ENCODE assay signal across 8 mouse cellular contexts in the genomic region with DNA sequence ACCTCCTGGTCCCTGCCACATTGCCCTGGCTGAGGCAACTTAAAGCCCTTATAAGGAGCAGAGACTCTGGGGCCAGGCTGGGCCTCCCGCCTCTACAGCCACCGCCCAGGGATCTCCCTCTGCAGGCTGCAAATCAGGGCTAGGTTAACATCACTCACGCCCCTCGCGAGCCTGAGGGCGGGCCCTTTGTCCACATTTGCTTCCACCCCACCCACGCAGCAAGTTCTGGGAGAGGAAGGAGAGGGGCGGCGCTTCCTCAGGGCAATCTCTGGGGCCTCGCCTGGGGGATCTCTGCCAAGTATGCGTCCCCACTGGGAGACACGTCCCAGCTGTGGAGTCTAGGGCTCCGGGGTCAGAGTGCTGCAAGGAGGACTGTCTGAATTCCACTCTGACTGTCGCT. TPM values are rescaled to one million over a fixed set of nuclear protein-coding genes. Genes with fewer than 3 reads are reported as not detected.
A peak's percentile ranks its signal among the peaks of the same experiment; 100 is the strongest.
DNase-seq lines count a peak whose midpoint lies in the region; ATAC-seq and TF ChIP-seq lines count a peak whose summit lies in the region.

No protein-coding gene starts in this region.

- DNase-seq in adrenal gland, adult 8-10 months: peak; percentile 93
- DNase-seq in heart, postnatal 0 days (ENCODE audit: low spot score): peak; percentile 96
- DNase-seq in kidney, postnatal 36 days: peak; percentile 92 to 96
- peak; percentile 65 to 67 for DNase-seq in spleen, adult 18-20 months

- peak overlapping the region; percentile 52 for H3K27ac ChIP-seq in ES-Bruce4 (ENCODE audit: insufficient read depth, low read length)
- H3K27ac ChIP-seq in embryonic facial prominence, embryonic 15.5 days (replicated peaks): peak overlapping the region; percentile 92
- peak overlapping the region; percentile 93 for H3K27ac ChIP-seq in heart, postnatal 0 days (ENCODE audit: low read depth)

- no peaks in the 10 kb centered on the region for H3K9me3 ChIP-seq in ES-Bruce4 (replicated peaks; ENCODE audit: control insufficient read depth, insufficient read depth, low read length, poor library complexity, severe bottlenecking)
- no peaks in the 10 kb centered on the region for H3K9me3 ChIP-seq in embryonic facial prominence, embryonic 15.5 days (replicated peaks)
- H3K9me3 ChIP-seq in heart, postnatal 0 days (replicated peaks; ENCODE audit: control insufficient read depth, low read length): no peaks in the 10 kb centered on the region

- peak overlapping the region; percentile 72 for H3K4me2 ChIP-seq in embryonic facial prominence, embryonic 15.5 days (replicated peaks)
- H3K4me2 ChIP-seq in heart, postnatal 0 days (ENCODE audit: low read depth, low read length): peak overlapping the region; percentile 68

- H3K4me1 ChIP-seq in ES-Bruce4 (ENCODE audit: control insufficient read depth, insufficient read depth, low read length): no peaks in the 10 kb centered on the region
- peaks cover 30% of the 10 kb centered on the region for H3K4me1 ChIP-seq in embryonic facial prominence, embryonic 15.5 days
- peaks cover 32% of the 10 kb centered on the region for H3K4me1 ChIP-seq in heart, postnatal 0 days (ENCODE audit: control insufficient read depth, insufficient read depth)

- peak overlapping the region; percentile 30 for H3K9ac ChIP-seq in ES-Bruce4 (ENCODE audit: low read depth, poor library complexity, severe bottlenecking)
- H3K9ac ChIP-seq in embryonic facial prominence, embryonic 15.5 days: no peak overlapping the region
- H3K9ac ChIP-seq in heart, postnatal 0 days (replicated peaks; ENCODE audit: low read depth, low read length): peak overlapping the region; percentile 77

- whole genome bisulfite sequencing in embryonic facial prominence, embryonic 15.5 days: under 1% methylated on average over 14 of the region's 14 CpGs
- 1% methylated on average over 14 of the region's 14 CpGs for WGBS in heart, postnatal 0 days

- no peak for TF ChIP-seq POLR2A in ES-Bruce4 (IDR thresholded peaks at IDR 0.05; ENCODE audit: insufficient read depth, low read length)

- no peaks in the 10 kb centered on the region for H3K27me3 ChIP-seq in ES-Bruce4 (ENCODE audit: control insufficient read depth, insufficient read depth, low read length, poor library complexity, severe bottlenecking)
- H3K27me3 ChIP-seq in embryonic facial prominence, embryonic 15.5 days: no peaks in the 10 kb centered on the region
- H3K27me3 ChIP-seq in heart, postnatal 0 days (ENCODE audit: control insufficient read depth, insufficient read depth, low read length): no peaks in the 10 kb centered on the region

- ATAC-seq in embryonic facial prominence, embryonic 15.5 days (ENCODE audit: insufficient number of reproducible peaks, low FRiP score, low TSS enrichment, low read depth): peak; percentile 68
- peak; percentile 83 for ATAC-seq in heart, postnatal 0 days (ENCODE audit: insufficient read depth, low read depth)
- ATAC-seq in megakaryocyte progenitor cell, adult 5-6 weeks (replicated peaks; ENCODE audit: poor library complexity): peak; percentile 59
- no peak for ATAC-seq in erythroid progenitor cell, adult 5-6 weeks (replicated peaks; ENCODE audit: low FRiP score, poor library complexity, severe bottlenecking)

- no peak for TF ChIP-seq CTCF in ES-Bruce4 (IDR thresholded peaks at IDR 0.05; ENCODE audit: low read depth, low read length)
- TF ChIP-seq CTCF in heart, postnatal 0 days (IDR thresholded peaks at IDR 0.05; ENCODE audit: low read depth): peak; percentile 26

- peak overlapping the region; percentile 59 for H3K4me3 ChIP-seq in ES-Bruce4 (ENCODE audit: low read depth, low read length)
- H3K4me3 ChIP-seq in embryonic facial prominence, embryonic 15.5 days (replicated peaks): peak overlapping the region; percentile 50
- H3K4me3 ChIP-seq in heart, postnatal 0 days (ENCODE audit: low read depth, low read length): peak overlapping the region; percentile 64

- peaks cover 33% of the 10 kb centered on the region for H3K36me3 ChIP-seq in ES-Bruce4 (ENCODE audit: control insufficient read depth, insufficient read depth, low read length, poor library complexity, severe bottlenecking)
- peaks cover 30% of the 10 kb centered on the region for H3K36me3 ChIP-seq in embryonic facial prominence, embryonic 15.5 days
- H3K36me3 ChIP-seq in heart, postnatal 0 days (replicated peaks; ENCODE audit: control insufficient read depth, insufficient read depth, low read length): peaks cover 40% of the 10 kb centered on the region

- 0 out of 2 replicates have a peak, but pooled peaks have one; percentile 3 for TF ChIP-seq EP300 in ES-Bruce4 (IDR thresholded peaks at IDR 0.05; ENCODE audit: insufficient read depth, low read depth, low read length)
- TF ChIP-seq EP300 in heart, postnatal 0 days (IDR thresholded peaks at IDR 0.05; ENCODE audit: low read depth): peak; percentile 65

RNA-seq across cellular contexts. Expression of a gene that starts 3.8 kb away (rescaled TPM):
- 3.0 and 3.4 TPM in 2 replicates for polyA plus RNA-seq in ES-Bruce4 (2011; ENCODE audit: insufficient read depth, insufficient read length, low read depth, missing spikeins)
- 1 to 10 TPM in 3 of 4 experiments, under 1 TPM in 1; 0.63 to 1.9 (median 1.6) TPM for total RNA-seq in adrenal gland, adult 8-10 months (2022)
- polyA plus RNA-seq in embryonic facial prominence, embryonic 15.5 days (2015; fragmentation: Nextera tagmentation; extraction: Ambion mirVana): 0.13 and 0.28 TPM in 2 replicates
- total RNA-seq in heart, postnatal 0 days (2014; rRNA removed; ENCODE audit: low replicate concordance): 1.8 and 4.2 TPM in 2 replicates
- polyA plus RNA-seq in heart, postnatal 0 days (2015; fragmentation: Nextera tagmentation; extraction: Ambion mirVana): 0.30 and 0.40 TPM in 2 replicates
- total RNA-seq in megakaryocyte progenitor cell, adult 5-6 weeks (2015): 0.10 and 0.32 TPM in 2 replicates
- total RNA-seq in megakaryocyte progenitor cell, adult 5-6 weeks (2017): not detected in 2 replicates
- total RNA-seq in erythroid progenitor cell, adult 5-6 weeks (2015; ENCODE audit: low replicate concordance): 0.84 and 6.8 TPM in 2 replicates
- not detected in 2 replicates for total RNA-seq in erythroid progenitor cell, adult 5-6 weeks (2017; ENCODE audit: low replicate concordance)

RNA-seq across cellular contexts. Expression of a gene that starts 3.9 kb away (rescaled TPM):
- 214 and 225 TPM in 2 replicates for polyA plus RNA-seq in ES-Bruce4 (2011; ENCODE audit: insufficient read depth, insufficient read length, low read depth, missing spikeins)
- total RNA-seq in adrenal gland, adult 8-10 months (2022): 10 to 100 TPM; 58.4 to 87.4 (median 71.8) TPM
- 105 and 107 TPM in 2 replicates for polyA plus RNA-seq in embryonic facial prominence, embryonic 15.5 days (2015; fragmentation: Nextera tagmentation; extraction: Ambion mirVana)
- 223 and 238 TPM in 2 replicates for total RNA-seq in heart, postnatal 0 days (2014; rRNA removed; ENCODE audit: low replicate concordance)
- polyA plus RNA-seq in heart, postnatal 0 days (2015; fragmentation: Nextera tagmentation; extraction: Ambion mirVana): 119 and 123 TPM in 2 replicates
- 12.8 and 13.8 TPM in 2 replicates for total RNA-seq in megakaryocyte progenitor cell, adult 5-6 weeks (2015)
- 3.2 and 3.7 TPM in 2 replicates for total RNA-seq in megakaryocyte progenitor cell, adult 5-6 weeks (2017)
- total RNA-seq in erythroid progenitor cell, adult 5-6 weeks (2015; ENCODE audit: low replicate concordance): 12.6 and 13.0 TPM in 2 replicates
- total RNA-seq in erythroid progenitor cell, adult 5-6 weeks (2017; ENCODE audit: low replicate concordance): 5.3 and 6.4 TPM in 2 replicates

RNA-seq across cellular contexts. Expression of a gene that starts 40.0 kb away (rescaled TPM):
- polyA plus RNA-seq in ES-Bruce4 (2011; ENCODE audit: insufficient read depth, insufficient read length, low read depth, missing spikeins): 57.6 and 60.5 TPM in 2 replicates
- 10 to 100 TPM in 2 of 4 experiments, 1 to 10 TPM in 2; 9.1 to 25.6 (median 14.2) TPM for total RNA-seq in adrenal gland, adult 8-10 months (2022)
- polyA plus RNA-seq in embryonic facial prominence, embryonic 15.5 days (2015; fragmentation: Nextera tagmentation; extraction: Ambion mirVana): 2.0 and 3.1 TPM in 2 replicates
- total RNA-seq in heart, postnatal 0 days (2014; rRNA removed; ENCODE audit: low replicate concordance): 4.0 and 6.3 TPM in 2 replicates
- 0.15 and 0.29 TPM in 2 replicates for polyA plus RNA-seq in heart, postnatal 0 days (2015; fragmentation: Nextera tagmentation; extraction: Ambion mirVana)
- total RNA-seq in megakaryocyte progenitor cell, adult 5-6 weeks (2015): not detected in 2 replicates
- not detected in 2 replicates for total RNA-seq in megakaryocyte progenitor cell, adult 5-6 weeks (2017)
- not detected in 2 replicates for total RNA-seq in erythroid progenitor cell, adult 5-6 weeks (2015; ENCODE audit: low replicate concordance)
- total RNA-seq in erythroid progenitor cell, adult 5-6 weeks (2017; ENCODE audit: low replicate concordance): 2.1 TPM in 1 of 2 replicates, not detected in the other

RNA-seq across cellular contexts. Expression of a gene that starts 43.3 kb away (rescaled TPM):
- polyA plus RNA-seq in ES-Bruce4 (2011; ENCODE audit: insufficient read depth, insufficient read length, low read depth, missing spikeins): 0.20 TPM in 1 of 2 replicates, not detected in the other
- under 1 TPM in 1 of 4 experiments, not detected in 3; 0.11 TPM for total RNA-seq in adrenal gland, adult 8-10 months (2022)
- polyA plus RNA-seq in embryonic facial prominence, embryonic 15.5 days (2015; fragmentation: Nextera tagmentation; extraction: Ambion mirVana): not detected in 2 replicates
- under 0.01 TPM in 1 of 2 replicates, not detected in the other for total RNA-seq in heart, postnatal 0 days (2014; rRNA removed; ENCODE audit: low replicate concordance)
- polyA plus RNA-seq in heart, postnatal 0 days (2015; fragmentation: Nextera tagmentation; extraction: Ambion mirVana): 0.01 TPM in 2 replicates
- total RNA-seq in megakaryocyte progenitor cell, adult 5-6 weeks (2015): 0.83 and 1.4 TPM in 2 replicates
- 2.3 and 2.7 TPM in 2 replicates for total RNA-seq in megakaryocyte progenitor cell, adult 5-6 weeks (2017)
- 0.72 TPM in 1 of 2 replicates, not detected in the other for total RNA-seq in erythroid progenitor cell, adult 5-6 weeks (2015; ENCODE audit: low replicate concordance)
- total RNA-seq in erythroid progenitor cell, adult 5-6 weeks (2017; ENCODE audit: low replicate concordance): 1.0 TPM in 1 of 2 replicates, not detected in the other

Comparison
In these comparisons a context has a peak if more than half of its experiments do, and no peak if none do; other contexts are left out.
1. RNA of a gene that starts 3.9 kb away (total RNA-seq): 223 to 238 TPM in heart, postnatal 0 days and 58.4 to 87.4 TPM in adrenal gland, adult 8-10 months; 3.2 to 13.8 TPM in megakaryocyte progenitor cell, adult 5-6 weeks and 5.3 to 13.0 TPM in erythroid progenitor cell, adult 5-6 weeks; every median in the first group is over 4 times any median in the second.
2. Peak in every context shown above with its lines, with median percentiles within 50 percentile points of each other: H3K27ac ChIP-seq, H3K4me3 ChIP-seq and DNase-seq.